Mouse (Mus musculus) myocyte (in vitro differentiated cells): ENCODE results near the gene Tor2a.

Experiments
- CEBPB ChIP-seq: IDR thresholded peaks from 2 replicates; pipeline ENCODE4 v1.6.1; 2011; ENCODE audit warnings: mild to moderate bottlenecking, moderate library complexity; ENCODE audit not compliant: poor library complexity, insufficient read depth, severe bottlenecking
- E2F4 ChIP-seq: IDR thresholded peaks from one replicate; pipeline ENCODE4 v1.6.1; 2011; ENCODE audit warnings: mild to moderate bottlenecking, control low read depth, moderate library complexity; ENCODE audit not compliant: insufficient read depth
- MAX ChIP-seq: IDR thresholded peaks from one replicate; pipeline ENCODE4 v1.6.1; 2011; ENCODE audit warnings: low read depth, mild to moderate bottlenecking, control low read depth
- MYOD1 ChIP-seq, 3 experiments: IDR thresholded peaks; one replicate each; pipeline ENCODE4 v1.6.1; 2011; ENCODE audit warnings: control low read depth in 2 of 3, low read depth in 2 of 3, mild to moderate bottlenecking in 2 of 3, moderate library complexity in 1 of 3; ENCODE audit not compliant: insufficient read length in 2 of 3, control insufficient read depth in 1 of 3
- MYOG ChIP-seq, 3 experiments: IDR thresholded peaks; one replicate each; pipeline ENCODE4 v1.6.1; 2011; ENCODE audit warnings: control low read depth in 2 of 3, low read depth in 2 of 3, mild to moderate bottlenecking in 2 of 3; ENCODE audit not compliant: insufficient read length in 2 of 3, control insufficient read depth in 1 of 3, insufficient read depth in 1 of 3
- POLR2A ChIP-seq: IDR thresholded peaks from one replicate; pipeline ENCODE4 v1.6.1; 2011; ENCODE audit warnings: low read depth, mild to moderate bottlenecking, control low read depth, moderate library complexity; ENCODE audit not compliant: insufficient read length
- POLR2AphosphoS2 ChIP-seq: IDR thresholded peaks from one replicate; pipeline ENCODE4 v1.6.1; 2011; ENCODE audit warnings: low read depth, control low read depth; ENCODE audit not compliant: insufficient read length
- REST ChIP-seq: IDR thresholded peaks from one replicate; pipeline ENCODE4 v1.6.1; 2011; ENCODE audit warnings: mild to moderate bottlenecking, control low read depth, moderate library complexity; ENCODE audit not compliant: insufficient read depth, insufficient read length
- TCF12 ChIP-seq: IDR thresholded peaks from one replicate; pipeline ENCODE4 v1.6.1; 2011; ENCODE audit warnings: mild to moderate bottlenecking, control low read depth; ENCODE audit not compliant: poor library complexity, insufficient read depth, severe bottlenecking
- USF1 ChIP-seq: IDR thresholded peaks from one replicate; pipeline ENCODE4 v1.6.1; 2011; ENCODE audit warnings: low read depth, mild to moderate bottlenecking, control low read depth, moderate library complexity

DNA sequence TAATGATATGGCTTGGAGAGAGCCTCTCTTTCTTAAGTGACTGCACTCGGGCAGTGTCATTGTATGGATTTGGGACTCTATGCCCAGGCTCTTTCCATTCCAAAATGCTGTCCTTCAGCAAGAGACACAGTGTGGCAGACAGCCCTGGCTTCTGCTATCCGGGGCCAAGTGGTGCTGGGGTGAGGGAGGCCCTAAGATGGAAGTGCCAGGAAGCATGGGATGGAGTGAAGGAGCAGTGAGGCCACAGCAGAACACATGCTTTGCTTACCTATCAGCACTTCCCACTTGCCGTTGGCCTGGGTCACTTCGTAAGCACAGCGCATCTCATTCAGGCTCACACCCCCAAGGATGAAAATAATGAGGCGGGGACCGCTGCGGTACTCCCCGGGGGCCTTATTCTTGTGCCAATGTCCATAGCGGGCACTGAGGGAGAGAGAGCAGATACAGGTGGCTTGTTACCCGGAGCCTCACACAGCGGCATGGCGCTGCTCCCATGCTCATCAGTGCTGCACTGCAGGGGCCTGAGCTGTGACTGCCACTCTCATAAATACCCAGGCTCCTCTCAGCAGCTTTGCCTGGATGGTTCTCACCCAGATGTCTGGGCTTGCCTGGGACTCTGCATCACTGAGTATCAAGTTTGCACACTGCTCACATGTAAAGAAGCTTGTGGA is 38.8 kb downstream of the Tor2a start:
- TF ChIP-seq POLR2AphosphoS2, result no peak
- no peak for TF ChIP-seq USF1
- TF ChIP-seq TCF12, result no peak
- TF ChIP-seq CEBPB, result no peak
- no peak for TF ChIP-seq POLR2A
- TF ChIP-seq MYOD1 (IDR thresholded peaks at IDR 0.05; ENCODE audit: control insufficient read depth in 1 of 3, insufficient read length in 2 of 3, low read depth in 2 of 3), result no peak
- TF ChIP-seq E2F4, result no peak
- no peak for TF ChIP-seq REST
- TF ChIP-seq MAX, result no peak
- no peak for TF ChIP-seq MYOG (IDR thresholded peaks at IDR 0.05; ENCODE audit: control insufficient read depth in 1 of 3, insufficient read depth in 1 of 3, insufficient read length in 2 of 3, low read depth in 2 of 3)
